Mouse (Mus musculus) embryonic facial prominence, embryonic 14.5 days (tissue): Measurements from ENCODE around the gene Mapkapk5. TPM values are rescaled to one million over a fixed set of nuclear protein-coding genes. Genes with fewer than 3 reads are reported as not detected.

Experiments
- ATAC-seq: fragments of 200-750 bp; cut with Nextera tagmentation; 2 replicates; pipeline ENCODE4 v1.8.0; 2017; ENCODE audit warnings: low read depth, moderate number of reproducible peaks, moderate TSS enrichment
- DNase-seq: peaks from one replicate; pipeline ENCODE4 v3.0.0-alpha.2; 2015; ENCODE audit warnings: low spot score
- H3K27ac ChIP-seq: fragments of 300-500 bp; sonication (generic); replicated peaks from 2 replicates; pipeline ENCODE4 v1.5.1; 2014; ENCODE audit warnings: low read depth, mild to moderate bottlenecking, low read length, moderate library complexity
- H3K27me3 ChIP-seq: fragments of 300-500 bp; sonication (generic); replicated peaks from 2 replicates; pipeline ENCODE4 v1.6.1; 2014; ENCODE audit warnings: low read length; ENCODE audit not compliant: control insufficient read depth, insufficient read depth
- H3K36me3 ChIP-seq: fragments of 300-500 bp; sonication (generic); 2 replicates; pipeline ENCODE4 v1.6.1; 2014; ENCODE audit warnings: low read length, mixed read lengths; ENCODE audit not compliant: control insufficient read depth, insufficient read depth
- H3K4me1 ChIP-seq: fragments of 300-500 bp; sonication (generic); 2 replicates; pipeline ENCODE4 v1.6.1; 2014; ENCODE audit warnings: antibody characterized with exemption, low read length; ENCODE audit not compliant: control insufficient read depth, insufficient read depth
- H3K4me2 ChIP-seq: fragments of 300-500 bp; sonication (generic); 2 replicates; pipeline ENCODE4 v1.6.1; 2014; ENCODE audit warnings: low read depth, mild to moderate bottlenecking, low read length, moderate library complexity, mixed read lengths
- H3K4me3 ChIP-seq: fragments of 300-500 bp; sonication (generic); 2 replicates; pipeline ENCODE4 v1.5.1; 2014; ENCODE audit warnings: low read depth, mild to moderate bottlenecking, low read length
- H3K9ac ChIP-seq: fragments of 300-500 bp; sonication (generic); 2 replicates; pipeline ENCODE4 v1.6.1; 2014; ENCODE audit warnings: low read depth, mild to moderate bottlenecking, low read length, moderate library complexity, mixed read lengths
- H3K9me3 ChIP-seq: fragments of 300-500 bp; sonication (generic); 2 replicates; pipeline ENCODE4 v1.6.1; 2016; ENCODE audit warnings: low read length; ENCODE audit not compliant: control insufficient read depth
- WGBS: fragments of 180-500 bp; shearing (Covaris S2); extraction: QIAGEN DNeasy Blood & Tissue Kit; methylation state at CpG from one replicate; pipeline ENCODE4 v1.1.7; 2014; 5-methylcytosine and 5-hydroxymethylcytosine counted together
- polyA plus RNA-seq: library from polyadenylated mRNA; unstranded; fragments of >200 nt; fragmentation: Nextera tagmentation; extraction: Ambion mirVana; gene quantifications from 2 replicates; pipeline ENCODE4 v1.2.1, GENCODE M21; 2014

Gene Mapkapk5
- polyA plus RNA-seq, 1 experiment from 2014 or later: 46.5 TPM

DNA sequence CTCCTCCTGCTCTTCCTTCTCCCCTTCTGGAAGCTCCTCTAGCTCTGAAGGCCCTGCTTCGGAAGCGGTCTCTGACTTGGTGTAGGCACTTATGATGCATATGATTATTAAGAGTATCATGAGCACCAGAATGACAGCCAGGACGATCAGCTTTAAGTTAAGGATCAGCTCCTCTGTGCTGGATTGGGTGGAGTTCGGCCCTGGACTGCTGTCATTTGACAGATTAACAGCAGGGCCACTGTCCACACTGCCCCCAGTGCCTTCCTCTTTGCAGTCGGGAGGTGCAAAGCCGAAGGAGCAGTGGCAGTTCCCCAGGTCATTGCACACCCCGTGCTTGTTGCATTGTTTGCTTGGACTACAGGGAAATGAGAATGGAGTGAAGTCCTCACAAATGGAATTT lies 45.0 kb downstream of the Mapkapk5 start:
- H3K4me2 ChIP-seq: no peak overlapping the region
- ATAC-seq: no peak
- WGBS: 74% methylated on average over 7 of the region's 7 CpGs

GRCm38 (mm10) chr5:121493305-121493704 lies 52.4 kb downstream of the Mapkapk5 start:
- Histone ChIP-seq H3K27ac (no peak overlapping the region), H3K4me1 (no peaks in the 10 kb centered on the region), H3K4me3 (no peak overlapping the region), H3K36me3 (no peaks in the 10 kb centered on the region), H3K9me3 (no peaks in the 10 kb centered on the region), H3K27me3 (no peaks in the 10 kb centered on the region), H3K9ac (no peak overlapping the region), H3K4me2 (no peak overlapping the region)
- DNase-seq: peak; percentile 34
- ATAC-seq: no peak
- WGBS: 55% methylated on average over 8 of the region's 8 CpGs

More for the DNA sequence above, 45.0 kb downstream of the Mapkapk5 start:
- no peak overlapping the region for H3K9ac ChIP-seq
- no peaks in the 10 kb centered on the region for H3K9me3 ChIP-seq
- H3K27me3 ChIP-seq: no peaks in the 10 kb centered on the region
- no peak for DNase-seq
- no peaks in the 10 kb centered on the region for H3K4me1 ChIP-seq
- no peak overlapping the region for H3K27ac ChIP-seq
- H3K4me3 ChIP-seq: no peak overlapping the region
- H3K36me3 ChIP-seq: no peaks in the 10 kb centered on the region

DNA sequence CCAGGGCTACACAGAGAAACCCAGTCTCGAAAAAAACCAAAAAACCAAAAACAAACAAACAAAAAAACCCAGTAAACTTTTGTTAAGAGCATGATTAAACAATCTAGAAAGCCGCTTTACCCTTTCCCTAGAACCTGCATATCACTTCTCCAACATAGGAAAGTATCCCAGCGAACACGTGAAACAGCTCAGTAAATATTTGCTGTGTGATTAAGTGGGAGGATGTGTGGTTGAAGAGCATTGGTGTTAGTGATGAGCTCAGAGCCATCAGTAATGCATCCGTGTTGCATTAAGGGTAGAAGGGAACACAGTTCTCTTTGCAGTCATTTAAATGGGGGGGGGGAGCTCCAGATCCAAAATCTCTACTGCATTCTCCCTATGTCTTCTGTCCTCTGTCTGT lies 60.9 kb downstream of the Mapkapk5 start:
- Histone ChIP-seq H3K27me3 (no peaks in the 10 kb centered on the region), H3K27ac (no peak overlapping the region), H3K36me3 (no peaks in the 10 kb centered on the region), H3K9me3 (no peaks in the 10 kb centered on the region), H3K9ac (no peak overlapping the region), H3K4me1 (no peaks in the 10 kb centered on the region), H3K4me2 (no peak overlapping the region), H3K4me3 (no peak overlapping the region)
- ATAC-seq: no peak
- no peak for DNase-seq
- 75% methylated on average over 5 of the region's 5 CpGs for WGBS

DNA sequence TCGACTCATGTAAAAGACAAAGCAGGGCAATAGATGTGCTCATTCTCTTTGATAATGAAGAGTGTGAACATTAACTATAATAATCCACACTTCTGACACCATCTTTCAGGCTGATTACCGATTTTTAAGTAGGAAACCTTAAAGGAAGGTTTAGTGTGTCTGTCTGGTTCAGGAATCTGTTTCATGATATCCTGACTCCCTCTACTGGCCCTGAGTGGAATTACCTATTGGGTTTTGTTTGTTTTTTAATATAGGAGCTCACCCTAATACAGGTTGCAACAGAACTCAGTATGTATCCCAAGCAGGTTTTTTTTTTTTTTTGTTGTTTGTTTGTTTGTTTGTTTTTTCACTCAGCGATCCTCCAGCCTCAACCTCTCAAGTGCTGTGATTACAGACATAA lies 68.0 kb downstream of the Mapkapk5 start:
- Histone ChIP-seq H3K27ac (no peak overlapping the region), H3K4me3 (no peak overlapping the region), H3K9ac (no peak overlapping the region), H3K4me1 (no peaks in the 10 kb centered on the region), H3K36me3 (no peaks in the 10 kb centered on the region), H3K9me3 (no peaks in the 10 kb centered on the region), H3K4me2 (no peak overlapping the region), H3K27me3 (no peaks in the 10 kb centered on the region)
- no peak for ATAC-seq
- DNase-seq: peak; percentile 79
- WGBS: 33% methylated on average over 3 of the region's 3 CpGs

DNA sequence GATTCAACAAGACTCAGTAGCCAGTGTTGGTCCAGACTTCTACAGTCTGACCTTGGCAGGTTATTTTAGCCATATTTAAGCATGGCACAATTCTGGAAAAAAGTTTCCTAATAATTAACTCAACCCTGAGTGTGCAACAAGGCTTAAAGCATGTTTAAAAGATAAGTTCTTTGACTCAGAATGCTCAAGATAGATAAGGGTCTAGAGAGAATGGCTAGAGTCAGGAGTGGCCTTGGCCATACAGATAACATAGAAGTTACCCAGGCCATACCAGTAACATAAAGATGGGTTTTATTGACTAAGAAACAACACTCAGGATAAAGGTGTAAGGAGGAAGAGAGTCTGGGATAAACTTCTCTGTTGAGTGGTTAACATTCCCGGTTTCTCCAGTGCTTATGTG lies 69.7 kb downstream of the Mapkapk5 start:
- 75% methylated on average over 1 of the region's 1 CpGs for WGBS
- no peak overlapping the region for H3K4me3 ChIP-seq
- no peaks in the 10 kb centered on the region for H3K9me3 ChIP-seq
- H3K9ac ChIP-seq: no peak overlapping the region
- DNase-seq (no peak), ATAC-seq (no peak)
- no peaks in the 10 kb centered on the region for H3K4me1 ChIP-seq
- H3K27ac ChIP-seq: no peak overlapping the region
- no peak overlapping the region for H3K4me2 ChIP-seq
- H3K36me3 ChIP-seq: no peaks in the 10 kb centered on the region
- H3K27me3 ChIP-seq: no peaks in the 10 kb centered on the region

Other genes with a start within 250 kb of the Mapkapk5 start
- 71.8 and 75.8 TPM in 2 replicates for gene Trafd1, start 160.3 kb downstream of the Mapkapk5 start, polyA plus RNA-seq
- gene Naa25, start 148.0 kb downstream of the Mapkapk5 start, polyA plus RNA-seq: 38.0 and 40.3 TPM in 2 replicates
- gene Tmem116, start 94.0 kb downstream of the Mapkapk5 start, polyA plus RNA-seq: 2.6 and 3.6 TPM in 2 replicates
- gene Erp29, start 93.4 kb downstream of the Mapkapk5 start, polyA plus RNA-seq: 157 and 159 TPM in 2 replicates
- 0.17 TPM in 1 of 2 replicates, not detected in the other for gene Adam1b, start 42.5 kb downstream of the Mapkapk5 start, polyA plus RNA-seq
- gene Adam1a, start 423 bp downstream of the Mapkapk5 start, polyA plus RNA-seq: 2.1 and 2.3 TPM in 2 replicates
- not detected in 2 replicates for gene Gm42878, start 423 bp downstream of the Mapkapk5 start, polyA plus RNA-seq
- 87.8 and 93.0 TPM in 2 replicates for gene Aldh2, start 47.9 kb upstream of the Mapkapk5 start, polyA plus RNA-seq
- gene Acad12, start 73.0 kb upstream of the Mapkapk5 start, polyA plus RNA-seq: 2.0 and 2.7 TPM in 2 replicates
- gene Acad10, start 114.6 kb upstream of the Mapkapk5 start, polyA plus RNA-seq: 1.6 and 2.1 TPM in 2 replicates
- gene Brap, start 114.7 kb upstream of the Mapkapk5 start, polyA plus RNA-seq: 39.9 and 45.8 TPM in 2 replicates
- 65.4 and 68.6 TPM in 2 replicates for gene Atxn2, start 165.4 kb upstream of the Mapkapk5 start, polyA plus RNA-seq